Mouse (Mus musculus): ENCODE measurements around the gene Akap13.

GRCm38 (mm10) chr7:75474564-75475150 lies 19.3 kb downstream of the Akap13 start:
- TF ChIP-seq CTCF (IDR thresholded peaks at IDR 0.05) (no peak), EP300 (IDR thresholded peaks at IDR 0.05) (no peak)

Data from lung, postnatal 0 days (tissue).